Mouse (Mus musculus): Measurements from ENCODE around the gene Secisbp2l.
A peak's percentile ranks its signal among the peaks of the same experiment; 100 is the strongest.

Secisbp2l gene

GRCm38 (mm10) chr2:125782719-125783109 is at the start of gene Secisbp2l:
Gene Secisbp2l, minus strand, starts transcription at chr2:125782870.
- DNase-seq = peak; percentile 95

DNA sequence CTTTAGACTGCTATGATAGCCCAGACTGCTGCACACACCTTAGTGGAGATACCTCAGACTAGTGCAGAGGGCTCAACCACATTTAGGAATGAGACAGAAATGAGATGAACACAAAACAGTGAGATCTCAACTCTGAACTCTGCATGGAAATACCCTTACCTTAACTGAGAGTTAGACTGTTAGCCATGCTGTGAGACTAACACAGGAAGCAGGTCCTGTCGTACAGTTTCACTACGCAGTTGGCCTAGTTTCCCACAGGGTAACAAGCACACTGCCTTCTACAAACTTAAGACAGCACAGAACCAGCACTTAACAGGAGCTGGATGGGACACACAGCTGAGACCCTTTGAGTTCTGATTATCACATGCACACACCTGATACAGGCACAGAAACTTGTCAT is 47.3 kb upstream of the Secisbp2l start:
- no peak for DNase-seq

DNA sequence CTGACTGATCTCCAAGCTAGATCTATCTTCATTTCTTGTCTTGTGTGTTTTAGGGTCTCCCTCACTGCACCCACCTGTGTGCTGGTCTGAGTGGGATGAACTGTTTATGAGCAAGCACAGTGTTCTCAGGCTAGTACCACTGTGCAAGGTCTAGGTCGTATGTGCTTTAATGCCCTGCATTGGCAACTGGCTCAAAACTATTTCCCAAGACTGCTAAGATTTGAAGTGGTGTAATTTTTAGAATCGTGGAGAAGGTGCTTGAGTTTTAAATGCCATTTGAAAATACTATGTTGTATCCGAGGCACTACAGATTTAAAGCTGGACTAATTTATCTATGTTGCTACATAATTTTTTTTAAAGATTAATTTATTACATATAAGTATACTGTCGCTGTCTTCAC is 45.2 kb upstream of the Secisbp2l start:
- no peak for DNase-seq

DNA sequence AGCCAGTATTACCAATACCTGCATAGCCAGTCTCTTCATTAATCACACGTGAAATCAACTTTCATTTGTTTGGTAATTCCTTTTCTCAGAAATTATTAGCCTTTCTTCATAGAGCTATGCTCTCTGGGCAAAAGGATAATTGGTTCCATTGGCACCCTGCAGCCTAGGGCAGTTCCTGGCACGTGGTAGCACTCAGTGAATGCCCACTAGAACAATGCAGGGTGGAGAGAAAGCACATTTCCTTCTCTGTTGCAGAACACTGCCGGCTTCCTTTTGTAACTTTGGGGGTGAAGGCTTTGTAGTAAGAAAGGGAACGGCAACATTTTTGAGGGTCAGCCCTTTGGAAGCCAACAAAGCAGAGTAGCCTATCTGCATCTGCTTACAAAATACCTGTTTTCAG is 43.5 kb upstream of the Secisbp2l start:
- no peak for DNase-seq

DNA sequence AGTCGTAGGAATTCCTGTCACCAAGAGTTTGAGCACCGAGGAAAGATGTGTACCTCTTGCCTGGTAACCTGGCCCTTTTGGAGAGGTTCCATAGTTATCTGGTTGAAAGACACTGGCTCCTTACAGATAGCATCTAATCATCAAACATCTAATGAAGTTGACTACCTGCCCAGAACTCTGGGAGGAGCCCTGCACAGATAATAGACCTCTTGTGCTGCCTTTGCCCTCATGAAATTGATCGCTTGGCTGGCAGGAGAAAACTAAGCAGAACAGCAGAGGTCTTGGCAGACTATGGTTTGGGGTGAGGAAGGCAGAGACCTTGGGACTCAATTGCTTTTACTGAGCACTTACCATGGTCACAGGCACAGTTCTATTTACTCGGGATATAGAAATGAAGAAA is 37.7 kb upstream of the Secisbp2l start:
- no peak for DNase-seq

DNA sequence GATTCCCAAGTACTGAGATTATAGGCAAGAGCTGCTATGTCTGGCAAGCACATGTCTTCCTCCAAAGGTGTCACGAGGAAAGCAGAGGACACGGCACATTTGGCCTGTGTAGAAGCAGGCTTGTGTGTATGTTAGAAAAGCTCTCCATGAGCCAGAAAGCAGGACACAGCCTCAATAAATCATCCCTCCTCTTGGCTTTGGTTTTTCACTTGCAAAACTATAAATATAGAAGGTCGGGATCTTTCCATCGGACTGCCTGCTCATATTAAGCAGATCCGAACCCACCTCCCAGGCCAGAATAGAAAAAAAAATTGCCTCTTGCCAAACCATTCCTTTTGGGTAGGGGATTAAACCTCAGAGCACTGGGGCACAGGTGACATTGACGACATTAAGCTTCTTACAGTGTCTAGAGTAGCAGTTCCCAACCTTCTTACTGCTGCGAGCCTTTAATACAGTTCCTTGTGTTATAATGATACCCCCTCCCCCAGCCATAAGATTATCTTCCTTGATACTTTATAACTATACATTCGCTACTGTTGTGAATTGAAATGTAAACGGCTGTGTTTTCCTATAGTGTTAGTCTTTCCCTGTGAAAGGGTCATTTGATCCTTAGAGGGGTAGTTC is 31.4 kb upstream of the Secisbp2l start:
- peak; percentile 16 for DNase-seq

DNA sequence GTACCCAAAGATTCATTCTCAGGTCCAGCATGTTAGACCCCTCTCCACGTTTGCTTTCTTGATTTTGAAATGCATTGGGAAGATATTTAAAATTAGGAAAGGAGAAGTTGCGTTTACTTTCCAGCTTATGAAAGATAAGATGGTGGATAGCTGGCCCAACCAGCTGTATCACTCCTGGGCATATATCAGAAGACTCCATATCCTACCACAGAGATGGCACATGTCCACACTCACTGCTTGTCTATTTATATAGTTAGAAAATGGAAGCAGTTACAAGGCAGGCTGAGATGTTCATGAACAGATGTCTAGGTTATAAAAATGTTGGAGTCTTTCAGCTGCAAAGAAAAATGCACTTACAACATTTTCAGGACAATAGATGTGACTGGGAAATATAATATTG is 28.7 kb upstream of the Secisbp2l start:
- DNase-seq = no peak

GRCm38 (mm10) chr2:125809551-125809950 is 26.9 kb upstream of the Secisbp2l start:
- DNase-seq = no peak

GRCm38 (mm10) chr2:125805826-125806225 is 23.2 kb upstream of the Secisbp2l start:
- DNase-seq = no peak

GRCm38 (mm10) chr2:125801947-125802346 is 19.3 kb upstream of the Secisbp2l start:
- no peak for DNase-seq

DNA sequence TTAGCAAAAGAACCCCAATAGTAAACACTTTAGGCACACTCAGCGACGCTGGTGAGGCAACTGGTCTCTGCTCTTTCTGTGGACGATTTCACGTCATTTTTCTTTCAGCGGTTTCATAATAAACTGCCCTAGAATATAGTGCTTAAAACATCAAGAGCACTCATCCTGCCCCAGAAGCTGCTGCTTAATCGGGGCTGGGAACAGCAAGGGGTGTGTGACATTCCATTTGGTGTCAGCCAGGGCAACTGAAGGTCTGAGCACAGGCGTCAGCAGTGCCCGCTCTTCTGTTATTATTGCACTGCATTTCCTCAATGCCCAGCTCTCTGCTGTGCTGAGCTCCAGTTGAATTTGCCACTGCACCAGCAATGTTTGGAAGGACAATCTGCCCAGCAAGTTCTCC is 18.4 kb upstream of the Secisbp2l start:
- no peak for DNase-seq

GRCm38 (mm10) chr2:125800428-125800827 is 17.8 kb upstream of the Secisbp2l start:
- no peak for DNase-seq

GRCm38 (mm10) chr2:125797872-125798271 is 15.2 kb upstream of the Secisbp2l start:
- DNase-seq = no peak

DNA sequence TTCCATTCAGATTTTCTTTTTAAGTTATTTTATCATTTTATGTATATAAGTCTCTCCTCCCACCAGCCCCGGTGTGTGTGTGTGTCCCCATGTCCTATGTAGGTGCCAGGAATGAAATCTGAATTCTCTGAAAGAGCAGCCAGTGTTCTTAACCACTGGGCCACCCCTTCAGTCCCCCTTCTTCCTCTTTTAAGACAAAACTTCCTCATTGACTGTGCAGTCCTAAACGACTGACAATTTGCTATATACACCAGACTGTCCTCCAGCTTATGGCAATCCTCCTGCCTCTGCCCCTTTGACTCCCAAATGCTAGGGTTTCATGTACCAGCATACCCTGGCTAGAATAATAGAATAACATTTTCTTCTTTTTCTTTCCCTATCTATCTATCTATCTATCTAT is 12.4 kb upstream of the Secisbp2l start:
- DNase-seq = no peak

GRCm38 (mm10) chr2:125794166-125794565 is 11.5 kb upstream of the Secisbp2l start:
- no peak for DNase-seq

GRCm38 (mm10) chr2:125792879-125793261 is 10.2 kb upstream of the Secisbp2l start:
- DNase-seq = no peak

GRCm38 (mm10) chr2:125792144-125792878 is 9.6 kb upstream of the Secisbp2l start:
- DNase-seq = no peak

GRCm38 (mm10) chr2:125791485-125791885 is 8.8 kb upstream of the Secisbp2l start:
- DNase-seq = no peak

- no peak for DNase-seq
Measured at GRCm38 (mm10) chr2:125790242-125790641, 7.6 kb upstream of the Secisbp2l start.

GRCm38 (mm10) chr2:125789265-125789664 is 6.6 kb upstream of the Secisbp2l start:
- DNase-seq = no peak

GRCm38 (mm10) chr2:125788785-125789184 is 6.1 kb upstream of the Secisbp2l start:
- no peak for DNase-seq

- DNase-seq = no peak
Measured at GRCm38 (mm10) chr2:125788351-125788750, 5.7 kb upstream of the Secisbp2l start.

- DNase-seq = no peak
Measured at GRCm38 (mm10) chr2:125785021-125785420, 2.4 kb upstream of the Secisbp2l start.

DNA sequence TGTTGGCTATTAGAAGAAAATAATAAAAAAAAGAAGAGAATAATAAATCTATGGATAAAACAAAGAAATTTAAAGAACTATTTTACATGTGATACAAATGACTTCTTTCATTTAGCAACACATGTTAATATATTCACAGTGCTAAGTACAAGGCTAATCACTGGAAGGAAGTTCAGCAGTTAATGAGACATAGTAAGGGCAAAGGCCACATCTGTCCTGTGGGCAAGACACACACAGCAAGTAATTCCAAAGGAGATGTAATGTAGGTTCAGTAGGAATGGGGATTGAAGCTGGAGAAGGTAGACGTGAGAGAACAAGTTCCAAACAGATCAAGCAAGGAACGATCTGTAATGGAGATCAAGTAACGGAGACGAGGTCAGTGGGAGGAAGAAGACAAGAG is 1.7 kb upstream of the Secisbp2l start:
- DNase-seq = no peak

DNA sequence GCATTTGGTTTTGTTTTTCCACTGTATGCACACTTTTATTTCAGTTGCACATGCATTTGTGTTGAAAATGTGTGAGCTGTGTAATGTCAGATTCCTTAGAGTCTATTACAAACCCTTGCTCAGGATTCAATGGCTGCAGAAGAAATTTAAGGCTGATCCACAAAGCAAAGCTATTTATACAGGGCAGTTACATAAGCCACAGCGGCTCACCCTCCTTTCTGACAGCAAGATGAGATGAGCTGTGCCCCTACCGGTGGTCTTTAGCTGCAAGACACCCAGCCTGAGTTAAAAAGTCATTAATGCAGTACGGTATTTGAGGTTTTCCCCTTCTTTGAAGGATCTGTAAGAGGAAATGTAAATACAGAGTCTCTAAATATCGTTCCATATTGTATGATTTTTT is 1.2 kb upstream of the Secisbp2l start:
- peak; percentile 16 for DNase-seq

Data from retina, postnatal 1 day (tissue).